Mouse (Mus musculus) liver, embryonic 11.5 days (tissue): Measurements from ENCODE around the gene Gjd2. TPM values are rescaled to one million over a fixed set of nuclear protein-coding genes. Genes with fewer than 3 reads are reported as not detected.

Experiments
- ATAC-seq: fragments of 200-750 bp; cut with Nextera tagmentation; replicated peaks from 2 replicates; pipeline ENCODE4 v1.8.0; 2017; ENCODE audit warnings: moderate number of reproducible peaks, mild to moderate bottlenecking, moderate TSS enrichment, moderate library complexity; ENCODE audit not compliant: low FRiP score
- DNase-seq: peaks from one replicate; pipeline ENCODE4 v3.0.0-alpha.2; 2017; ENCODE audit warnings: low spot score
- H3K27ac ChIP-seq: fragments of 300-500 bp; sonication (generic); 2 replicates; pipeline ENCODE4 v1.5.1; 2014; ENCODE audit warnings: mild to moderate bottlenecking, low read depth, low read length, control low read depth
- H3K27me3 ChIP-seq: fragments of 300-500 bp; sonication (generic); replicated peaks from 2 replicates; pipeline ENCODE4 v1.6.1; 2014; ENCODE audit warnings: low read length, mixed read lengths; ENCODE audit not compliant: control insufficient read depth, insufficient read depth
- H3K36me3 ChIP-seq: fragments of 300-500 bp; sonication (generic); 2 replicates; pipeline ENCODE4 v1.6.1; 2014; ENCODE audit warnings: mild to moderate bottlenecking, low read length, moderate library complexity, mixed read lengths; ENCODE audit not compliant: control insufficient read depth, insufficient read depth
- H3K4me1 ChIP-seq: fragments of 300-500 bp; sonication (generic); replicated peaks from 2 replicates; pipeline ENCODE4 v1.6.1; 2014; ENCODE audit warnings: low read length, mixed read lengths; ENCODE audit not compliant: control insufficient read depth, insufficient read depth
- H3K4me2 ChIP-seq: fragments of 300-500 bp; sonication (generic); 2 replicates; pipeline ENCODE4 v1.6.1; 2014; ENCODE audit warnings: mild to moderate bottlenecking, control low read depth, moderate library complexity
- H3K4me3 ChIP-seq: fragments of 300-500 bp; sonication (generic); 2 replicates; pipeline ENCODE4 v1.5.1; 2014; ENCODE audit warnings: low read depth, low read length, control low read depth
- H3K9ac ChIP-seq: fragments of 300-500 bp; sonication (generic); 2 replicates; pipeline ENCODE4 v1.6.1; 2014; ENCODE audit warnings: low read depth, low read length, control low read depth
- H3K9me3 ChIP-seq: fragments of 300-500 bp; sonication (generic); 2 replicates; pipeline ENCODE4 v1.6.1; 2016; ENCODE audit warnings: low read length, inconsistent platforms, mixed read lengths; ENCODE audit not compliant: control insufficient read depth
- WGBS: fragments of 180-500 bp; shearing (Covaris S2); extraction: QIAGEN DNeasy Blood & Tissue Kit; methylation state at CpG from one replicate; pipeline ENCODE4 v1.1.7; 2014; 5-methylcytosine and 5-hydroxymethylcytosine counted together
- polyA plus RNA-seq: library from polyadenylated mRNA; unstranded; fragments of >200 nt; fragmentation: Nextera tagmentation; extraction: Ambion mirVana; gene quantifications from 2 replicates; pipeline ENCODE4 v1.2.1, GENCODE M21; 2014

Gene Gjd2
- polyA plus RNA-seq, result not detected in 2 replicates

DNA sequence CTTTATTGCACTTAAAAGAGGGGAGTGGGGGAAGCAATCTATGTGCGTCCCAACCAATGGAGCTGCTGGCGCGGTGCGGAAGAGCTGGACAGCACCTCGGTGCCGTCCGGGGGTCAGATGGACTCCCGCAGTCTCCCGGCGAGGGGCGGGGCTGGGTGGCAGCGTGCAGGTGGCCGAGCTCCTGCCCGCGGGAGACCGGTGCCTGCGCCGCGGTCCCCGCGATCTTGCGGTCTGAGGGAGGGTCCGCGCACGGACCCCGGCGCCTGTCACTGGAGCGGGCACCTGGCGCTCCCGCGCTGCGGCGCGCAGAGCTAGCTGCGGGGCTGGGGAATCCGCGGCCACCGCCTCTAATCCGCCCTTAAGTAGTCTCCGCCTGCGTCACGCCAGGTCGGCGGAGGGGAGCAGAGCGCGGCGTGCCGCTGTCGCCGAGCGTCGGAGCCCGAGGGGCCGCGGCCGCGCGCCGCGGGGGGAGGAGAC, at the start of gene Gjd2:
TSS of gene Gjd2 (minus strand) at position 325 of the 477 bp plus-strand sequence.
- 0 out of 2 replicates have a peak, but pooled peaks have one; percentile 53 for ATAC-seq
- Histone ChIP-seq H3K9ac (no peak within 1 kb of the TSS), H3K9me3 (no peaks in the 10 kb centered on the region), H3K27me3 (peaks cover 41% of the 10 kb centered on the region), H3K4me2 (peak within 1 kb of the TSS; percentile 64), H3K27ac (no peak within 1 kb of the TSS), H3K36me3 (no peaks in the 10 kb centered on the region), H3K4me3 (peak within 1 kb of the TSS; percentile 42), H3K4me1 (no peaks in the 10 kb centered on the region)
- DNase-seq, result no peak
- 1% methylated on average over 60 of the region's 60 CpGs for WGBS

DNA sequence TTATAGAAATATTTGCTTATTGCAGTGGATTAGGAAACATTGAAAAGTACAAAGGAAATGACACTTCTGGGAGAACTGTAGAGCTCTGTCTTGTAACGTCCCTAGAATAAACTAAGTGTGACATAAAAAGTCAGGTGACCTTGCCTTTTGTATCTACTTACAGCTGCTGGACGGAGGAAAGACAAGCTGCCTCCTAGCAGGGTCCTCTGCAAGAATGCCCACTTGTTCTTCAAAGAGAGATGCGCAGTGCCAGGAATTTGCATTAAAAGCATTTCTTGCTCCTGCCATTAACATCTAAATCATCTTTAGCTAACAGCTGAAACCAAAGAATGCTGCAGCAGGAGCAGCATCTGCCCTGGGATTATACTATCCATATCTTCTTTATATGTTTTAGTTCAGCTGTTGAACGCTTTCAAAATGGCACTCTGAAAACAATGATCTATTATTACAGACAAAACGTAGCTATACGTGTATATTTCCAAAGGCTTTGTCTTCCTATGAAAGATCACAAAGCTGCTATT, 46.7 kb upstream of the Gjd2 start:
- Histone ChIP-seq H3K4me3 (no peak overlapping the region), H3K4me2 (no peak overlapping the region), H3K27ac (no peak overlapping the region), H3K9me3 (no peaks in the 10 kb centered on the region), H3K9ac (no peak overlapping the region), H3K36me3 (no peaks in the 10 kb centered on the region), H3K27me3 (no peaks in the 10 kb centered on the region), H3K4me1 (no peaks in the 10 kb centered on the region)
- DNase-seq (no peak), ATAC-seq (no peak)
- WGBS, result 68% methylated on average over 6 of the region's 6 CpGs

DNA sequence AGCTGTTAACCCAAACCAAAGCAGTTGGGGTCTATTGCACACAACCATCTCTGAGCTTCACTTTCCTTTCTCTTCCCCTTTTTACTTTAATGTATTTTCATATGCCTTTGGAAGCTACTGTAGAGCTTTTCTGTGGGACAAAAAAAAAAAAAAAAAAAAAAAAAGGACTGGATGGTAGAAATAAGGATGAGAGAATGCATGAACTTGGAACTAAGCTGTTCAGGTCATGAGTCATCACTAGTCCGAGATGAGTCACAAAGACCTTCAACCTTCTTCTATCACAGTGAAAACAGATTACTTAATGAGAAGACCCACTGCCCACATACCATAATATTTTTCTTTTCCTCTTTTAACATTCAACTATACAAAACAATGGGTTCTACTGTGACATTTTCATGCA, 46.2 kb upstream of the Gjd2 start:
- no peak overlapping the region for H3K9ac ChIP-seq
- no peaks in the 10 kb centered on the region for H3K36me3 ChIP-seq
- no peak overlapping the region for H3K4me2 ChIP-seq
- no peaks in the 10 kb centered on the region for H3K4me1 ChIP-seq
- H3K27me3 ChIP-seq, result no peaks in the 10 kb centered on the region
- H3K9me3 ChIP-seq, result no peaks in the 10 kb centered on the region
- 68% methylated on average over 1 of the region's 1 CpGs for WGBS
- DNase-seq (no peak), ATAC-seq (no peak)
- H3K4me3 ChIP-seq, result no peak overlapping the region
- H3K27ac ChIP-seq, result no peak overlapping the region

DNA sequence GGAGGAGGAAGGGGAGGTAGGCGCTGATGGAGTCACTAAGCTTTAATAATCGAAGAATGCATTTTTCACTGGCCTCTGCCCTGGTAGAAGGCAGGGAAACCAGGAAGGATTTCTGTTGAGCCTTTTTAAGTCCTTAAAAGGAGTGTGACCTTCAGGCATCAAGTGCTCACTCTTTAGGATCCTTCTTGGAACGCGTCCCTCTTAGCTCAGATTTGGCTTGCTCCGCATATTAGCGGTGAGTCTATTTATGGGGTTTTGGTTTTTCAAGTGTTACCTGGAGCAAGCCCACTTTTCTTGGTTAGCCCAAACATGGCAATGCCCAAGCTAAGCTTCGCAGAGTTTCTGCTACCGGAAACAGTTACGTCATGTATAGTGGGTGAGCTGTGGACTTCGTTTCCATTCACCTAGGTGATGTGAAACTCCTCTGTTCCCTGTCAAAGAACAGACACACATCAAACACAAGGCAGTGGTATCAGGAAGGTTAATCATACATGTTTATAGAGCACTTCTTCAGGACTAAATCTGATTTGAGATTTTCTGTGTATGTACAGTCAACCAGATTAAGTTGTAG, 44.9 kb upstream of the Gjd2 start:
- no peak overlapping the region for H3K9ac ChIP-seq
- H3K27ac ChIP-seq, result no peak overlapping the region
- H3K4me3 ChIP-seq, result no peak overlapping the region
- no peak for ATAC-seq
- H3K4me1 ChIP-seq, result no peaks in the 10 kb centered on the region
- H3K4me2 ChIP-seq, result no peak overlapping the region
- no peak for DNase-seq
- H3K36me3 ChIP-seq, result no peaks in the 10 kb centered on the region
- H3K27me3 ChIP-seq, result no peaks in the 10 kb centered on the region
- no peaks in the 10 kb centered on the region for H3K9me3 ChIP-seq
- WGBS, result 87% methylated on average over 10 of the region's 10 CpGs

DNA sequence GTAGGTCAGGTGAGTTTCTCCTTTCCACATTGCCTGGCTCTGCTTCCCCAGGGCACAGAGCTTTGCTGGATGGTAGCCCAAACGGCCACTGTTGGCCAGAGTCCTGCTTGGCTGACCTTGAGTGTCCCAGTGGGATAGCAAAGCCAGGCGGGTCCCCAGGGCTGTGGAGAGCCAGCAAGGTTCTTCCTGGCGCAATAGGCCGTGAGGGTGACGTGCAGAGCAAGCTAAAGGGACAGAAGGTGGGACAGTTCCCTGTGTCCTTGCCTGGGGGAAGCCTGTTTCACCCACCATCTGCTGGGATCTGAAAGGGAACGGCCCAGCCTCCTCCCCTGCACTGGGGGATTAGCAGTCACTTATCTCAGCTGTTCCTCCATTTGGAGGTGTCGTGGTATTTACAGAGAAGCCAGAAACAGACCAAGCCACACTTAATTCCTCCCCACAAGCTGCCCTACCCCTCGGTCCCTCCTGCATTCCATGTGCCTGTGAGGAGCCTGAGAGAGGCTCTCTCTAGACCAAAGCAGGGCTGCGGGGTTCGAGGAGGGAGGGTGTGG, 44.0 kb upstream of the Gjd2 start:
- no peaks in the 10 kb centered on the region for H3K4me1 ChIP-seq
- no peak overlapping the region for H3K27ac ChIP-seq
- no peaks in the 10 kb centered on the region for H3K36me3 ChIP-seq
- H3K4me2 ChIP-seq, result no peak overlapping the region
- no peaks in the 10 kb centered on the region for H3K9me3 ChIP-seq
- no peak overlapping the region for H3K9ac ChIP-seq
- H3K27me3 ChIP-seq, result no peaks in the 10 kb centered on the region
- WGBS, result 16% methylated on average over 10 of the region's 10 CpGs
- DNase-seq (no peak), ATAC-seq (no peak)
- H3K4me3 ChIP-seq, result no peak overlapping the region

DNA sequence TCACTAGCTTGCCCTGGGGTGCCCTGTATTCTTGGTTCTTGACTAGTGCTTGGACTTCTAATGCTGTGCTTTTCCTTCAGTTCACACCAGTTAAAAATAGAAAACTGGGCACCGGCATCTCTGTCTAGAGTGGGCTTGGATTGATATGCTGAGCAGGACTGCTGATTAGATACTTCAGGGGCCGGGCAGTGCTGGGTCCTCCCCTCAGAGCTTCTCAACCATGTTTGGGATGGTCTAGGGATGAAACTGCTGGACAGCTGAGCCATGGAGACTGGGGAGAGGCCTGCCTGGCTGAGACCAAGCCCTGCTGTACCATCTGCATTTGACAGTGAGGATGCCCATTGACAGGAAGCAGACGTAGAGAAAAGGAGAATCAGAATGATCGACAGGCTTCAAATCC, 40.7 kb upstream of the Gjd2 start:
- ATAC-seq (no peak), DNase-seq (no peak)
- Histone ChIP-seq H3K4me2 (no peak overlapping the region), H3K27ac (no peak overlapping the region), H3K9ac (no peak overlapping the region), H3K4me3 (no peak overlapping the region), H3K27me3 (no peaks in the 10 kb centered on the region), H3K4me1 (no peaks in the 10 kb centered on the region), H3K36me3 (no peaks in the 10 kb centered on the region), H3K9me3 (no peaks in the 10 kb centered on the region)
- WGBS, result 68% methylated on average over 4 of the region's 4 CpGs

DNA sequence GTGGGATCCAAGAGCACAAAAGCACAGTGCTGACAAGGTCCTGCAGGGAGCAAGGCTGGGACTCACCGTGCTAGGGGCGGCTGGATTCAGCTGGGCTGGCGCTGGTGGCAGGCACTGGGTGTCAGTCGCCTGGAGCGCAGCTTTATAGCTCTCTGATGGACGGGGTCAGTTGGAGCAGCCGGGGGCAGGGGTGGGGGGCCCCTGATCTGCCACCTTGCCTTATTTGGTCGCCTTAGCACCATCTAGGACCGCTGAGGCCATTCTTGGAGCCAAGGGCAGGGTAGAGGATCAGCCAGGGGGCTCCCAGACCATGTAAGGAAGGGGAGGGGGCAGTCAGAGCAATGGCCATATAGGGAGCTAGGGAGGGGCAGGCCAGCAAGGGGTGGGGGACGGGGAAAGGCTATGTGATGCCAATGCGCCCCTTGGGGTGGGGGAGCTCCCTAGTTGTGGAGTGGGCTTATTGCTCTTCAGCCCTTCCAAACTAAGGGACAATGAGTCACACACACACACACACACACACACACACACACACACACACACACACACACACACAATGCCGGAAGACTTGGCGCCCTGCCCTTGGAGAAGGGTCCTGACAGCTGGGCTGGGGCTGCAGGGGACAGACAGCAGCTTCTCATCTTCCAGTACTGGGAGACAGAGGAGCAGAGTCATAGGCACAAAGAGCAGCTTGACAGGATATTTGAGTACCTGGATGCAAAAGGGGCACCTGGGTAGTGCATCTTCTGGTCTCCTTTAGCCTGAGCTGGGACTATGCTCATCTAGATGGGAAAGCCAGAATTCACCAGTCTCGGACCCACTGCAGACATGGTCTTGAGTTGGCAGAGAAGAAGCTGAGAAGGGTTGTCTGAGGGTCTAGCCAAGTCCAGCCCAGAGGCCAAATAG, 39.5 kb upstream of the Gjd2 start, which contains the start of gene Actc1:
TSS of gene Actc1 (minus strand) at position 853 of the 903 bp plus-strand sequence.
- Histone ChIP-seq H3K4me2 (no peak within 1 kb of the TSS), H3K27ac (no peak within 1 kb of the TSS), H3K4me3 (no peak within 1 kb of the TSS), H3K9me3 (no peaks in the 10 kb centered on the region), H3K4me1 (no peaks in the 10 kb centered on the region), H3K27me3 (no peaks in the 10 kb centered on the region), H3K9ac (no peak within 1 kb of the TSS), H3K36me3 (no peaks in the 10 kb centered on the region)
- ATAC-seq, result no peak
- 34% methylated on average over 14 of the region's 14 CpGs for WGBS
- no peak for DNase-seq

DNA sequence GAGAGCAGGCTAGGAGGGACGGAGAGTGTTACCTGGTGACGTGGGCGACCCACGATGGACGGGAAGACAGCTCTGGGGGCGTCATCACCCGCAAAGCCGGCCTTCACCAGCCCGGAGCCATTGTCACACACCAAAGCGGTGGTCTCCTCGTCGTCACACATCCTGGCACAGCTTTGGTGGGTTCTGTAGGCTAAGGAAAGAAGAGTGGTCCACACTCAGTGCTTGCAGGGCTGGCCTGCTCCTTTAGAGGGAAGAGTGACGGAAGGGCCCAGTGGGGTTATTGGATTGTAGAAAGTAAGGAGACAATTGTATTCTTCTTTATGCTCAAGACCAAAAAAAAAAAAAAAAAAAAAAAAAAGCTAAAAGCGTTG, 38.4 kb upstream of the Gjd2 start:
- Histone ChIP-seq H3K27ac (no peak overlapping the region), H3K4me1 (no peaks in the 10 kb centered on the region), H3K27me3 (no peaks in the 10 kb centered on the region), H3K36me3 (no peaks in the 10 kb centered on the region), H3K9me3 (no peaks in the 10 kb centered on the region), H3K9ac (no peak overlapping the region), H3K4me2 (no peak overlapping the region), H3K4me3 (no peak overlapping the region)
- whole genome bisulfite sequencing, result 87% methylated on average over 14 of the region's 14 CpGs
- ATAC-seq, result no peak
- no peak for DNase-seq
